Comparison of ENCODE assay signal across 13 mouse cellular contexts in the genomic region with DNA sequence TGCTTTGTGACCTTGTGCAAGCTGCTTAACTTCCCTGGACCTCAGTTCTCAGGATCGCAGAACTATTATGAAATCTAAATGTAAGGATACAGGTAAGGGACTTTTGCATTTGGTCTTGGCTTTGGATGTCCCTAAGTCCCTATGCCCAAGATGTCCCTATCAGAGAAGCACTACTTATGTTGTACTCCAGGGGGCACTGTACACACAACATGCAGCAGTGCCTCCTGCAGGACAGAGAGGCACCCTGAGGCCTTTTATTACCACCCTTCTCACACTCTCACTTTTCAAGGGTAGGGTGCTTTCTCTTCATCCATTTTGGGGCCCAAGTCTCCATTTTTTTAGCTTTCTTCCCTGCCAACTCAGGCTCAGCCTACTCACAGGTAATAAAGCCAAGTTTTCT. TPM values are rescaled to one million over a fixed set of nuclear protein-coding genes. Genes with fewer than 3 reads are reported as not detected.
DNase-seq lines count a peak whose midpoint lies in the region; ATAC-seq and TF ChIP-seq lines count a peak whose summit lies in the region.
"Had no signal": no experiment of that assay in that cellular context is flagged by ENCODE, and none has a peak within 500 bp of the region (broad histone marks: within the 10 kb centered on the region; RNA-seq: fewer than 3 reads in every experiment).

No protein-coding gene starts in this region.

- ATAC-seq in hindbrain, postnatal 0 days = no peak
- no peak for ATAC-seq in hindbrain, embryonic 13.5 days (ENCODE audit: low FRiP score)
- ATAC-seq in megakaryocyte-erythroid progenitor cell, adult 5-6 weeks (replicated peaks; ENCODE audit: low FRiP score, low TSS enrichment, poor library complexity, severe bottlenecking) = peak; percentile 80; the same call in 1 of the 2 replicates

- 94% methylated on average over 1 of the region's 1 CpGs for WGBS in hindbrain, postnatal 0 days
- WGBS in hindbrain, embryonic 13.5 days = 93% methylated on average over 1 of the region's 1 CpGs

- TF ChIP-seq CTCF in hindbrain, postnatal 0 days (IDR thresholded peaks at IDR 0.05; ENCODE audit: low read depth) = peak; percentile 53

- no peak for DNase-seq in hindbrain, postnatal 0 days (ENCODE audit: low spot score)
- peak; percentile 73 to 77 for DNase-seq in B cell, adult 2 months
- peak; percentile 36 for DNase-seq in T-cell, adult 2 months (ENCODE audit: low spot score)
- no peak for DNase-seq in cerebellum, adult 18-20 months
- no peak for DNase-seq in neural tube, embryonic 10.5 days (ENCODE audit: extremely low spot score, low spot score)
- no peak for DNase-seq in cerebellum, postnatal 14 days
- DNase-seq: kidney, adult 8-10 months had no signal

- no peaks in the 10 kb centered on the region for H3K27me3 ChIP-seq in hindbrain, postnatal 0 days (ENCODE audit: insufficient read depth, low read length)
- H3K27me3 ChIP-seq in hindbrain, embryonic 13.5 days = no peaks in the 10 kb centered on the region
- H3K27me3 ChIP-seq: limb, embryonic 15.5 days had no signal

- no peak overlapping the region for H3K4me2 ChIP-seq in hindbrain, postnatal 0 days (ENCODE audit: low read depth, low read length)
- H3K4me2 ChIP-seq in hindbrain, embryonic 13.5 days = no peak overlapping the region
- H3K4me2 ChIP-seq: limb, embryonic 15.5 days had no signal

- H3K9me3 ChIP-seq in hindbrain, postnatal 0 days (ENCODE audit: low read length) = no peaks in the 10 kb centered on the region
- no peaks in the 10 kb centered on the region for H3K9me3 ChIP-seq in hindbrain, embryonic 13.5 days
- H3K9me3 ChIP-seq: limb, embryonic 15.5 days had no signal

- no peak overlapping the region for H3K4me3 ChIP-seq in hindbrain, postnatal 0 days (ENCODE audit: low read length)
- H3K4me3 ChIP-seq in hindbrain, embryonic 13.5 days = no peak overlapping the region
- H3K4me3 ChIP-seq: limb, embryonic 15.5 days; myocyte had no signal

- no peak overlapping the region for H3K27ac ChIP-seq in hindbrain, postnatal 0 days
- H3K27ac ChIP-seq in hindbrain, embryonic 13.5 days = no peak overlapping the region
- H3K27ac ChIP-seq: limb, embryonic 15.5 days had no signal

- no peaks in the 10 kb centered on the region for H3K36me3 ChIP-seq in hindbrain, postnatal 0 days (ENCODE audit: insufficient read depth, low read length)
- H3K36me3 ChIP-seq in hindbrain, embryonic 13.5 days = no peaks in the 10 kb centered on the region
- H3K36me3 ChIP-seq: limb, embryonic 15.5 days had no signal

- H3K4me1 ChIP-seq in hindbrain, postnatal 0 days (ENCODE audit: insufficient read depth, low read length) = no peaks in the 10 kb centered on the region
- H3K4me1 ChIP-seq in hindbrain, embryonic 13.5 days (replicated peaks) = no peaks in the 10 kb centered on the region

- H3K9ac ChIP-seq in hindbrain, postnatal 0 days (replicated peaks; ENCODE audit: low read length) = no peak overlapping the region
- H3K9ac ChIP-seq in hindbrain, embryonic 13.5 days = no peak overlapping the region
- H3K9ac ChIP-seq: limb, embryonic 15.5 days had no signal

RNA-seq across cellular contexts. Expression of gene Kcnj1, which starts 15.8 kb away (rescaled TPM):
- not detected in 2 replicates for total RNA-seq in hindbrain, postnatal 0 days (2014; rRNA removed)
- not detected in 2 replicates for polyA plus RNA-seq in hindbrain, postnatal 0 days (2015; fragmentation: Nextera tagmentation; extraction: Ambion mirVana)
- not detected in 2 replicates for polyA plus RNA-seq in hindbrain, embryonic 13.5 days (2015; fragmentation: Nextera tagmentation; extraction: Ambion mirVana)
- not detected in 2 replicates for total RNA-seq in megakaryocyte-erythroid progenitor cell, adult 5-6 weeks (2014; fragmentation: Nextera tagmentation)
- total RNA-seq in megakaryocyte-erythroid progenitor cell, adult 5-6 weeks (2017) = not detected in 2 replicates
- total RNA-seq: adrenal gland, adult 18-20 months had no signal
- polyA plus RNA-seq: embryonic facial prominence, embryonic 14.5 days; limb, embryonic 15.5 days; myocyte had no signal

RNA-seq across cellular contexts. Expression of gene Kcnj5, which starts 44.0 kb away (rescaled TPM):
- 1.3 and 1.5 TPM in 2 replicates for total RNA-seq in hindbrain, postnatal 0 days (2014; rRNA removed)
- 0.49 and 0.58 TPM in 2 replicates for polyA plus RNA-seq in hindbrain, postnatal 0 days (2015; fragmentation: Nextera tagmentation; extraction: Ambion mirVana)
- 0.39 and 0.40 TPM in 2 replicates for polyA plus RNA-seq in hindbrain, embryonic 13.5 days (2015; fragmentation: Nextera tagmentation; extraction: Ambion mirVana)
- total RNA-seq in megakaryocyte-erythroid progenitor cell, adult 5-6 weeks (2014; fragmentation: Nextera tagmentation) = 1.3 TPM in 1 of 2 replicates, not detected in the other
- 0.80 and 5.4 TPM in 2 replicates for total RNA-seq in megakaryocyte-erythroid progenitor cell, adult 5-6 weeks (2017)
- polyA plus RNA-seq: myocyte had no signal

Comparison
In these comparisons a context has a peak if more than half of its experiments do, and no peak if none do; other contexts are left out.
1. DNase-seq: peak in B cell, adult 2 months (2 of 2) and T-cell, adult 2 months (single experiment); none in hindbrain, postnatal 0 days (single experiment), cerebellum, adult 18-20 months (0 of 2), neural tube, embryonic 10.5 days (single experiment) and cerebellum, postnatal 14 days (0 of 2).